Mouse (Mus musculus): ENCODE results near the gene Pjvk.
"Not testable (repeated sequence)": the region's sequence is repeated elsewhere in the genome, so short reads cannot be mapped to it uniquely, and the experiment has no call there.

Pjvk gene

DNA sequence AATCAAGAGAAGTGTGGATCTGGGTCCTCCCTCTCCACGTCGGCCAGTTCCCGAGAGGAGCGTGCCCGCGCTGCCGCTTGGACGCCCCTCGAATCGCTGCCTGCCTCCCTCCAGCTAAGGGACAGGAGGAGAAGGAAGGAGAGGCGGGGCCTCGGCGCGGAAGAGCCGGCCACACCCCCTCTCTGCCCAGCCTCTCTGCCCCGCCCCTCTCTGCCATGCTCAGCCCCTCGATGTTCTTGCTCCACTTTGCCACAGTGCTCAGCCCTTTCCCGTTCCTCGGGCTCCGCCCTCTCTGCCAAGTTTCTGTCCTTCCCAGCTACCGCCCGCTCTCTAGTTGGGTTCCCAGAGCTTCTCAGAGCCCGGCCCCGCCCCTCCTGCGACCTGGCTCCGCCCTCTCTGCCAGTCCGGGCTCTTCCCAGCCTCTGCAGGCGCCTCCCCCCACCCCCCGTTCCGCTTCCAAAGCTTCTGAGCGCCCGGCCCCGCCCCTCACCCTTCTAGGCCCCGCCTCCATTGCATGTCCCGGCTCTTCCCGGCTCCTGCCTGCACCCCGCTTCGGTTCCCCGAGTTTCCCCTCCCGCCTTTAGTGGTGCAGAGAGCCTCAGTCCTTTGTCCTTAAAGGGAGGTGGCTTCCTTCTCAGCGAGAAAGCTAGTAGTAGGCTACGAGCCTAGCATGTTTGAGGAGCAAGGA is at the start of gene Pjvk, which contains the start of gene Prkra:
Gene Pjvk, plus strand, starts transcription at position 594 of the 688 bp plus-strand sequence.
Gene Prkra, minus strand, starts transcription at position 133 of the 688 bp plus-strand sequence.
- DNase-seq (ENCODE audit: extremely low spot score, low read depth, low spot score), result peak; percentile 92

DNA sequence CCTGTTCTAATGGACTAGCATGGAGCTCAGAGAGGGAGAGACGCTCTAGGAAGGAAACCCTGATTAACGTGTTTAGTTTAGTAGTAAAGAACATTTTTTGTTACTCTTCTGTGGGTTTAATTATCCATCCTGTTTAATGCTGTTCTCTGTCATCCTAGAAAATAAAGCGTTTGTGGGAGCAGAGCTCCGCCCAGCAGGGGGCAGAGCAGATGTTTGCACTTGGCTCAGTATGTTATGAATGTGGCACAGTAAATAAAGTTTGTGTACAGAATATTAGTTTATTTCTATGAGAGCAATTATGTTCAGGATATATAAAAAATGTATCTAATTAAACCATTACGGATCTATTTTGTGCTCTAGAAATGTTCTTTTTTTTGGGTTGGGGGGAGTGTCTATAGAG is 49.1 kb upstream of the Pjvk start:
- no peak for DNase-seq (ENCODE audit: extremely low spot score, low read depth, low spot score)

DNA sequence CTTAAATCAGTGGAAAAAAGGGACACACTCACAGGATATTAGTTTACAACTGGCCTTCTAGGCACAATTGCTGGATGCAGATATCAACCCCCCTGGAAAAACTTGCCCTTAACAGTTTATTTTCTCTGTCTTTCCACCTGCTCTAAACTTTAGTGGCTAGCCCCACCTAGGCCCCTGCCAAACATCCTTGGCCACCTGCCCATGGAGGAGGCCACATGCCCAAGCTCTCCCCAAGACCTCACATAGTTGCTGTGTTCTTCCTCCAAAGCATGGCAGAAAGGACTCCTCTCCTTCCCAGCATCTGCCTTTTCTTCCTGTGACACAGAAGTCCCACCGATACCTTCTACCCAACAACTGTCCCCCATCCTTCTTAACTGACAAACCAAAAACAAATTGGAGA is 46.0 kb upstream of the Pjvk start:
- no peak for DNase-seq (ENCODE audit: extremely low spot score, low read depth, low spot score)

DNA sequence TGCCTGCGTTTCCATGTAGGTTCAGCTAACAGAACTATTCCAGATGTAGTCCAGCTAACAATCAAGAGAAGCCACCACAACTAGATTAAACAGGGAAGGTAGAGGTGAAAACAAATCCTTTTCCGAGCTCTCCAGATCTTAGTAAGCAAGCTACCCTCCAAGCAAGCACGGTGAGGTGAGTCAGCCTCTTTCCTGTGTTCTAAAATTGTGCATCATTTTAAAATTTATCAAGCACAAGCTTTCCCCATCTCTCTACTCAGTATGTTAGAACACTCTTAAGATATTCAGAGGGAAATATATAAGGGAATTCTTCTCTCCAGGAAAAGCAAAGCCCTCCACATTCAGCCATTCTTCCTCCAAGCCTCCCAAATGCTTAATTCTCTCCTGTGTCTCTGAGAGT is 41.6 kb upstream of the Pjvk start:
- DNase-seq (ENCODE audit: extremely low spot score, low read depth, low spot score), result no peak

DNA sequence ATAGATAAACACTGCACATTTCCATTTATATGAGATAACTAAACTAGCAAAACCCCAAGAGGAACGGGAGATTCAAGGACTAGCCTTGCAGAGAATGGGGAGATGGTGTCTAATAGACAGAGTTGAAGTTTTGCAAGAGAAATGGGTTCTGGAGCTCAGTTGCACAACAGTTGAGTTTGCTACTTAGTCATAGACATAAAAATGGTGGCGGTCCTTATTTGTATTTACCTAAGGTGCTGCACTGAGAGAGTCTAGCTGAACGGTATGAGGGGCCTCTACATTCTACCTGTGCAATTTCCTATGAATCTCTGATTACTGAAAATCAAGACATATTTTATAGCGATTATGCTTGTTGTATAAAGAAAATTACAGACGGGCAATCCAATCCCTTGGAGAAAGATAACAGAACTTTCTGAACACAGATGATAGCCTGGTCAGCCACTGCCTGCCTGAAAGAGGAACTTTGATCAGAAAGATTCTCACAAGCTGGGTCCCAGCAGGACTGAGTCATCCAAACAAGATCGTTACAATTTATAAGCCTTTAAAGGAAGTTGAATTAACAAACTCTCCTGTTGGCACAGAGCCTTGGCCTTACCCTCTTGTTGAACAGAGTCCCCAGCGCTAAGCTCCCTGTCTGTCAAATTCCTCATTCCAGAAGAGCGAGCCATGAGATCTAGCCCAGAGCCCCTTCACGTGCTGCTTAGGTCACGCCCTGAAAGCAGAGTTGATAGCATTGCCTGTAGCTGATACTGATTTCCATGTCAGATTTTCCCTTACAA is 37.8 kb upstream of the Pjvk start:
- DNase-seq (ENCODE audit: extremely low spot score, low read depth, low spot score), result no peak

DNA sequence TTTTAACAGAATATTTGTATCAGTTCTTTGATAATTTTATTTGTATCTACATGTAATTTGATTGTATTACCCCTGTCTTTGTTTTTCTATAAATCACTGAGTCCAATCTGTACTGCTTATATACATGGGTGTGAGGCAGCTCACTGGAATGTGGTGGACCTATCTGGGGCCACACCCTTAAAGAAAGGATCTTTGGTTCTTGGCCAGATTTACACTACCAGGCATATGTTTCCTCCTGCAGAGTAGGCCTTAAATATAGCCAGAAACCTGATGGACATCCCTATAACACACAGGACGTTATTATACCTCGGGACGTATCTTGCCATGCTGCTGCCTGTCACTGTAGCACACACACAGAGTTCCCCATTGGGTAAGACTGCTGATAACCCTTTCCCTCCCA is 36.3 kb upstream of the Pjvk start:
- DNase-seq (ENCODE audit: extremely low spot score, low read depth, low spot score), result no peak

DNA sequence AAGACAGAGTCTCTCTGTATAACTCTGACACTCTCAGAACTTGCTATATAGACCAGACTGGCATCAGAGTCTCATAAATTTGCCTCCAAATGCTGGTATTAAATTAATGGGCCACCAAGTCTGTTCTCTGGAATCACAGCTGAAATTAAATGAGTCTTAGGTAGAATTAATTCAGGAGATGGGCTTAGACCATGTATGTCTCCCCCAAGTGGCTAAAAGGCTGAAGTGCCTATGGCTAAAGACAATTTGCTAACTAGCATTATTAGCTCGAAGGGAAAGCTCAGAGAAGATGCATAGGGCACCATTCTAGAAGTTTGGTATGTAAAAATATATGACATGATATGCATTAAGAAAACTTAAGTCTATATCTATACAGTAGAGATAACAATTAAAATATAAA is 30.2 kb upstream of the Pjvk start:
- DNase-seq (ENCODE audit: extremely low spot score, low read depth, low spot score), result peak; percentile 37

DNA sequence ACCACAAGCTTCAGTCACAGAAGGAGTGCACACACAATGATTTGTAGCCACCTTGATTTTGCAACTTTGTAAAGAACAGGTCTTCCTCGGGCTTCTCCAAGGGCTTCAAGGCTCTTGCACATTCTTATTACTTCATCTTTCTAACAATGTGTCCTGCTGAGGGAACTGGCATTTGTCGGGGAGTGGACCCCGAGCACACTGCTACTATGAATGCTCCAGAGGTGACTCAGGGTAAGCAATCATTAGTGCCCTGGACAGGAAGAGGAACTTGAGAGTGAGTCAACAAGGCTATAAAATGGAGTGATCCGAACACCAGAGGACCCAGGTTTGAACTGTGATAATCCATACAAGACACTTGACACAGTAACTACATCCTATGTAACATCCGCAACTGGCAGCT is 28.1 kb upstream of the Pjvk start:
- no peak for DNase-seq (ENCODE audit: extremely low spot score, low read depth, low spot score)

DNA sequence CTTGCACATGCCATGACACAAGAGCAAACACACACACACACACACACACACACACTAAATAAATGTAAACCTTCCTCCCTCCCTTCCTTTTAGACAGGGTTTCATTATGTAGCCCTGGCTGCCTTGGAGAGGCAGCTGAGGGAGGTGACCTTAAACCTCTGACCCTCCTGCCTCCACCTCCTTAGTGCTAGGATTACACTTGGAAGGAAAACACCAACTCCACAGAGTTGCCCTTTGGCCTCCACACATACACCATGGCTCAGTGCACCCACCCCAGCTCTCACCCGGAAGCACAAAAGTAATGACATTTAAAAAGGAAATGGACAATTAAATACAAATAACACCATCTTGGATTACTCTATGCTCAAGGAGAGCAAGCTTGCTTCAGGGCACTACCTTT is 26.6 kb upstream of the Pjvk start:
- DNase-seq (ENCODE audit: extremely low spot score, low read depth, low spot score), result no peak

DNA sequence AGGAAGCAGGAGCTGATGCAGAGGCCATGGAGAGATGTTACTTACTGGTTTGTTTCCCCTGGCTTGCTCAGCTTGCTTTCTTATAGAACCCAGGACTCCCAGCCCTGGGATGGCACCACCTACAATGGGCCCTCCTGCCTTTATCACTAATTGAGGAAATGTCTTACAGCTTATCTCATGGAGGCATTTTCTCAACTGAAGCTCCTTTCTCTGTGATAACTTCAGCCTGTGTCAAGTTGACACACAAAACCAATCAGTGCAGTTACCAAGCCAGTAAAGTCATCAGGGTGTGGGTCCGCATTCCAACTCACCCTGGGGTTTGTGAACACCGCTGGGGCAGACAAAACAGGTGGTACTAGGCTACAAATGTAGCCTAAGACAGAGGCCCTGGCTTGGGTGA is 26.0 kb upstream of the Pjvk start:
- DNase-seq (ENCODE audit: extremely low spot score, low read depth, low spot score), result not testable (repeated sequence)

DNA sequence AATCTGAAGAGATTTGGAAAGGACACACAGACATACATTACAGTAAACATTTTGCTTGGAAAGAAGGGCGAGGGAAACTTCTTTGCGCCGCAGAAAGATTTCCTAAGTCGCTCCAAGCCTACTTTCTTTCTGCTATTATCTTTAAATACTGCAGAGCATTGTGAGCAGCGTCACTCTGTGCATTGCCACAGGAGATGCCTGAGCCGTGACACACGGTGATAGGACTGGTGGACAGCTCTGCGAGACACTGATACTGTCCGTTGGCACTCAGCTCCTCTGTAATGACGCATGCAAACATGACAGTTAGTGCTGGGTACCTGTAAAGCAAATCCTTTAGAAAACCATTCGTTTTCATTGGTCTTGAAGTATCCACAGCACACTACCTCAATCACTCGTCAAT is 18.0 kb upstream of the Pjvk start:
- DNase-seq (ENCODE audit: extremely low spot score, low read depth, low spot score), result no peak

DNA sequence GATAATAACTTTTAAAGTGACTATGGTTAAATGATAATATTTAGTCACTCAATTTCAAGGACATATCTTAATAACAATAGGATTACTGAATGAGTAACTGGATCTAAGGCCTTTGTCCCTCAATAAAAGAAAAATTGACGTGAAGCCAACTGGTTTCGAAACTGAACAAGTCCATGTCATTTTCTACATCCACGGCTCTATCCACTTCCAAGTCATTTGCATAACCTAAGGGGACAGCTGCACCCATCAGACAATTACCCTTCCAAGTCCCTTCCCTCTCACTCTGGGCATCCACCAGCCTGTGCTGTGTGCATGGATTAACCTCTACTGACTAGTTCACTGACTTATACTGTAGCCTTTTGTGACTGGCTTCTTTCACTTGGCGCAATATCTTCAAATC is 16.7 kb upstream of the Pjvk start:
- DNase-seq (ENCODE audit: extremely low spot score, low read depth, low spot score), result no peak

DNA sequence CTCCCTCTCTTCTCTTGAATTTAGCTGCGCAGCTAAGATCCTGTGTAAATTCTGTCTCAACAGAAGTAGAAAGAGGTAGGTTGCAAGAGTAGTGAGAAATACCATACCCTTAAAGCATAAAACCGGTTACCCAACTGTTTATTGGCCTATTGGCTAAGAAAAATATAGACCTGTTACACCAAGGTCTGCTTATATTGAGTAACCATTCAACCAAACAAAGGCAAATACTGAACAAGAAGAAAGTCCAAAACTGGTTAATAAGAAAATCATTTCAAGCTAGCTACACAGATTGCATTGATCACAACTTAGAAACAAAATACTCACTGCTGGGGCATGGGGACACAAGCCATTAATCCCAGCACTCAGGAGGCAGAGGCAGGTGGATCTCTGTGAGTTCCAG is 8.6 kb upstream of the Pjvk start:
- no peak for DNase-seq (ENCODE audit: extremely low spot score, low read depth, low spot score)

DNA sequence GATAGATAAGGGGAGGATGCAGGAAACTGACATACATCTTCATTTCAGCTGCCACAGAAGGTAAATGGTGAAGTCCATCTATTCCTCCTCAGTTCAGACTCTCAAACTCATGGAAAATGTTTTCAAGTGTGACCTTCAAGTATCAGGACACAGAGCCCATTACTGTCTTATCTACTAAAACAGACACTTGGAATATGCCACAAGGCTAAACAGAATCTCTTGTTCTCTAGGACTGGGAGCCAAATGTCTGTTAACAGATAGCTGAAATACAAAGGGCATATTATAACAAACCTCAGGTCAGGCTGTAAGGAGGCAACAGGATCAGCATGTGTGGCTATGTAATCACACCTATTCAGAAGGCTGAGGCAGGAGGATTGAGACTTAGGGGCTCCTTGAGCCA is 4.5 kb upstream of the Pjvk start:
- no peak for DNase-seq (ENCODE audit: extremely low spot score, low read depth, low spot score)

DNA sequence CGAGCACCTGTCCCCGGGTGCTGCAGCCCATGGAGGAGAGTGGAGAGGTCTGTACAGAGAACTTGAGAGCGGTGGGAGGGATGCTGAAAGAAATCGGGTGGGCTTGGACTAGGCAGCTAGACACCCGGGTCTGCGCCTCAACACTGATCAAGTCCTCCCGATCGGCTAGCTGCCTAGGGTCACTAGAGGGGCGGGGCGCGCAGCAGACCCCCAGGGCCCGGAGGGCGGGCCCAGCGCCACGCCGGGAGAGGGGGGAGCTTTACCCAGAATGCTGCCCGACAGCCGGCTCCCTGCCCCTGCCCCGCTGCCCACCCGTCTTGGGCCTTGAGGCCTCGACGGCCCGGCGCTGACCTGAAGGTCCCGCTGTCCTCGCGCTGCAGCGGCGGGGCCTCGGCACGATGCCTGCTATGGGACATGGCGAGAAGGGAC is 821 bp upstream of the Pjvk start:
- DNase-seq (ENCODE audit: extremely low spot score, low read depth, low spot score), result no peak

DNA sequence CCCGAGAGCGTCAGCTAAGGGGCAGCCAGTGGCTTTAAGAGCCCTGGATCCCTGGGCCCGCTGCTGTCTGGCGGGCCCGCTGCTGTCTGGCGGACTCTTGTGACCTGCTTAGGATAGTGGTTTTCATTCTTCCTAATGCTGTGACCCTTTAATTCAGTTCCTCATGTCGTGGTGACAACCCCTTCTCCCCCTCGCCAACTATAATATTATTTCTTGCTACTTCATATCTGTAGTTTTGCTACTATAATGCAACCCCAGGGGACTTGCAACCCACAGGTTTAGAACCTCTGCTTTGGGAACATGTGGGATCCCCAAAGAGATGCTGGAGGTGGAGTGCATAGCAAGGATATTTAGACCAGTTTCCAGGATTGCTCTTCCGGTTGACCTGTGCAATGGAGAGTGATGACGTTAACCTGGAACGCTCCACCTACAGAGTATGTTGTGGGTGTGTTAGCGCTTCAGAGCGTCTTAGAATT is 428 bp downstream of the Pjvk start:
- no peak for DNase-seq (ENCODE audit: extremely low spot score, low read depth, low spot score)

DNA sequence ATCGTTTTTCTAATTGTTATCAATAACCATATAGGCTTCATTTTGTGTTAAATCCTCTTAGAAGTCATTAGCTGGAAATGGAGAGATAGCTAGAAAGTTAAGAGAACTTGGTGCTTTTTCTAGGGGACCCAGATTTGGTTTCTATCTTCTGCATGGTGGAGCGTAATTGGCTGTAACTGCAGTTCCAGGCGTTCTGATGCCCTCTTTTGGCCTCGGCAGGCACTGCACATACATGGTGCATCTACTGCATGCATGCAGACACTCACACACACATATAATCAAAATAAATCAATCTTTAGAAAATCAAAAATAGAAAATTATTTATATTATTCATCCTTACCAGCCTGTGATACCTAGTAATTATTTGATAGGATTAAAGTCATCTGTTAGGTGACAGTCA is 4.8 kb downstream of the Pjvk start:
- DNase-seq (ENCODE audit: extremely low spot score, low read depth, low spot score), result no peak

DNA sequence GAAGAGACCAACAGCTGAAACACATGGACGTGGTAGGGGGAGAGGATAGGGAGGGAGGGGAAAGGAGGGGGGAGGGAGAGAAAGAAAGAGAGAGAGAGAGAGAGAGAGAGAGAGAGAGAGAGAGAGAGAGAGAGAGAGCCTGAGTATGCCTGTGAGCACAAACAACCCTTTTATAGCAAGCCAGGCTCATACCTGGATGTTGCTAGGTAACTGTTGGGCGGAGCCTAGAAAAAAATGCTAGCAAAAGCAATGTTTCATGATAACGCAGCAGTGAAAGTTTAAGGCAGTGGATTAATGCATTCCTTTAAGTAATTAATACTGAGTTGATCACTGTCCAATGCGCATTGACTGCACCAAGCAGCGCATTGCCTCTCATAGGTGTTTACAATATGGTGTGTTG is 6.4 kb downstream of the Pjvk start:
- no peak for DNase-seq (ENCODE audit: extremely low spot score, low read depth, low spot score)

DNA sequence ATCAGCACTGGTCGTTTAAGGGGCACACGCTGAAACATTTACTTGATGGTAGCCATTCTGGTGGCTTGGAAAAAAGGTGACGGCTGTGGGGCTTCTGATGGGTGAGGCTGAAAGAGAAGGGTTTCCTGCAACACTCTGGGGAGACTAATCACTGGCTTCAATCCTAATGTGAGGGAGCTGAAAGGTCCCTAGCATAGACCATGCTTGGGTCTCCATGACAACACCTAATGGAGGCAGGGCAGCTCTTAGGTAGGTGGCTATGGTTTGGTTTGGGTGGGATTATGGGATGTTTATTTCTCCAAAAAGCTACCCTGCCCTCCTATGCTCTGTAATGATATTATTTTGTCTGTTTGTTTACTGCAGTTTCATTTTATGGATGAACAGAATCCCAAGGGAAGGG is 7.2 kb downstream of the Pjvk start:
- DNase-seq (ENCODE audit: extremely low spot score, low read depth, low spot score), result no peak

DNA sequence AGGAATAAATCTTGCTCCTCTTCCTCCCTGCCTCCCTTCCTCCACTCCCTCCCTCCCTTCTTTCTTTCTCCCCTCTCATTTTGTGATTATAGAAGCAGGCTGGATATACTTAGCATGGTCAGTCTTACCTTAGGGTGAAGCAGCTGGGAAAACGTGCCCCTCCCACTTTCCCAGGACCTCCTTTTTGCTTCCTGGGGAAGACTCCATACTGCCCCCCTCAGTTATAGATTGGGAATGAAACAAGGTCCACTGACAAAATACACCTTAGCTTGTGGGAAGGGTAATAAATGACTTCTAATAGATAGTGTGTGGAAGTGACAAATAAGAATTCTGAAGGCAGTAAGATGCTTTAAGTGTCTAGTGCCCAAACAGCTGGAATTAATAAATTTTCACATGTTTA is 7.7 kb downstream of the Pjvk start:
- DNase-seq (ENCODE audit: extremely low spot score, low read depth, low spot score), result no peak

DNA sequence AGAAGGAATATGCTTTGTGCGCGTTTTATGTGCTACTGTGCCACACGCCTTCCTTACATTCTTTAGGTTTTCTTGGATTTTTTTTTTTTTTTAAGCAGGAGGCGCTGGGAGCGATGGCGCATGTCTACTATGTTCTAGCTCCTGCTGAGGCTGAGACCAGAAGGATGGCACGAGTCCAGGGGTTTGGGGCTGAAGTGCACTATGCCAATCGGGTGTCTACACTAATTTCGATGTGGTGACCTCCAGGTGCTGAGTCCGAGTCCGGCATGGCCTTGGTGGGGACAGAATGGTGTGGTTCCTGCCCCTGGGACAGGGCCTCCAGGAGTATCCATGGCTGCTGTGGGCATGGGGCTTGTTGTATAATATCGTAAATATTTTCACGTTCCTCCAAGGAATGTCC is 10.3 kb downstream of the Pjvk start:
- DNase-seq (ENCODE audit: extremely low spot score, low read depth, low spot score), result no peak

DNA sequence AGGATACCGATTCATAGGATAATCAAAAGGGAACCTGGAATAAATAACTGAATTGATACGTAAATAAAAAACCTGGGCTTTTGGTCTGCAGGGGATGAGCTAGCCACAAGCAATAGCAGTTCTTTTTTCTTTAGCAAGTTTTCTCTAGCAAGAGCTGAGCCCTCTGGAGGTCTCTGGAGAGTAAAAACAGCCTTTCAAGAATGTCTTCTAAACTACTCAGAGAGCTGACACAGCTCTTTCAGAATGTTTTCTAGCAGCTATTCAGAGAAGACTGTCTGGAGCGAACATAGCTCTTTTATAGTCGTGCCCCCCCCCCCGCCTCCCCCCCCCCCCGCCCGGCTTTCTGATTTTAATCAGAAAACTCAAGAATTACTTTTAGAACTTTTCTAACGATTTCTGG is 11.1 kb downstream of the Pjvk start:
- DNase-seq (ENCODE audit: extremely low spot score, low read depth, low spot score), result no peak

DNA sequence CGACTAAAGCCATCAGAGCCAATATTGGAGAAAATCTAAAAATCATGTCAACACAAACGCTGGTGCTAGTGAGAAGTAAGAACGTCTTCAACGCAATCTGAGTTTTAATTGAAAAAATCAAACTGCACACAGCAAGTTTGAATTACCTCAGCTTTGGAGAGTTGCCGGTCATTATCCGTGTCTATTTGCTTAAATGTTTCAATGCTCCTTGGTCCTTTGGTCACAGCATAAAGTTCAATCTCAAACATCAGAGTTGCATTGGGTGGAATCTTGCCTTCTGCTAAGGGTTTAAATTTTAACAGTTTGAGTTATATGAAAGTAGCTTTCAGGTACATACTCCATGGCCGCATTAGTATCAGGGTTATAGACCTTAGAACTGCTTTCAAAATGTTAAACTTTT is 17.3 kb downstream of the Pjvk start:
- DNase-seq (ENCODE audit: extremely low spot score, low read depth, low spot score), result no peak

All from hindlimb bud, embryonic 11.5 days (tissue).